Mouse (Mus musculus): ENCODE measurements around the gene Pax7. TPM values are rescaled to one million over a fixed set of nuclear protein-coding genes. Genes with fewer than 3 reads are reported as not detected.

Gene Pax7
- polyA plus RNA-seq, 1 experiment, result 0.06 TPM

GRCm38 (mm10) chr4:139831501-139832230 lies 1.7 kb downstream of the Pax7 start:
- no peaks in the 10 kb centered on the region for H3K36me3 ChIP-seq (ENCODE audit: control insufficient read depth, insufficient read depth, low read length)
- no peaks in the 10 kb centered on the region for H3K4me1 ChIP-seq (ENCODE audit: control insufficient read depth, insufficient read depth, low read length)
- H3K27me3 ChIP-seq (replicated peaks; ENCODE audit: control insufficient read depth, insufficient read depth, low read length), result peaks cover 3% of the 10 kb centered on the region
- 3% methylated on average over 57 of the region's 57 CpGs for WGBS
- H3K27ac ChIP-seq (ENCODE audit: insufficient read depth, low read depth, low read length), result no peak overlapping the region
- TF ChIP-seq CTCF (conservative IDR thresholded peaks at IDR 0.05; ENCODE audit: insufficient read depth, insufficient read length, low read depth, low read length) (no peak), POLR2A (IDR thresholded peaks at IDR 0.05; ENCODE audit: low read depth, low read length) (no peak)
- H3K4me3 ChIP-seq (ENCODE audit: insufficient read depth, low read depth, low read length), result no peak overlapping the region
- no peak for DNase-seq

DNA sequence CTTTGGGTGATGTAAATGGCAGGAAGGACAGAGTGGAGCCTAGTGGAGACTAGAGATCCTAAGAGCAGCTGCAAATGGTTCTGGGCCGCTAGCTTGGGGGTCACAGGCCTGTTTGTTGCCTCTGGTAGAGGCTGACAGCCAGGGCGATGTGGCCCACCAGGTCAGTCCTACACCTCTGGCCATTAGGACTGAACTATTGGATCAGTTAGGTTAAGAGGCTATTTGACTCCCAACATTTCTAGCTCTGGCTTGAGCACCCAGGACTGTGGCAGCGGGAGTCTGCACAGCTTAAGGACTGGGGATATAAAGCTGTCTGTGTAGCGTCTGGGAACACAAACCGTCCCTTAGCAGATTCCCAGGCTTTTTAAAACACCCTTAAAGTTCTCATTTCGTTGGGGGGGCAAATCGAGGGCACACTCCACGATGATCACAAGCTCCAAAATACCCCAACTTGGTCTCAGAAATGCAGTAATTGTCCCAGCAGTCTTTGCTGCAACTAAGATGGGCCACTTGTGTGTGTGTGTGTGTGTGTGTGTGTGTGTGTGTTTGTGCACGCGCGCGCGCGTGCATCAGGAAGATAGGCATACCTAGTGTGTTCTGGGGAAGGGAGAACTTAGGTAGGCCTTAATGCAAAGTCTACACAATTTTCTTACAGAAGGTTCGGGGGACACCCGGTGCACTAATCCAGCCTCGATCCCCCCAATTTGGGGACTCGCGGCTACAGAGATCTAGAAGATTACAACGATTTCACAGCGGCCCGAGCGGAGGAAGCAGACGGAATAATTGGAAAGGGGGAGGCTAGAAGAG lies 2.5 kb downstream of the Pax7 start:
- no peaks in the 10 kb centered on the region for H3K4me1 ChIP-seq (ENCODE audit: control insufficient read depth, insufficient read depth, low read length)
- no peak overlapping the region for H3K27ac ChIP-seq (ENCODE audit: insufficient read depth, low read depth, low read length)
- no peak for TF ChIP-seq POLR2A (IDR thresholded peaks at IDR 0.05; ENCODE audit: low read depth, low read length)
- no peak for TF ChIP-seq CTCF (conservative IDR thresholded peaks at IDR 0.05; ENCODE audit: insufficient read depth, insufficient read length, low read depth, low read length)
- H3K27me3 ChIP-seq (replicated peaks; ENCODE audit: control insufficient read depth, insufficient read depth, low read length), result peaks cover 6% of the 10 kb centered on the region
- WGBS, result 4% methylated on average over 24 of the region's 24 CpGs
- no peak for DNase-seq
- H3K4me3 ChIP-seq (ENCODE audit: insufficient read depth, low read depth, low read length), result no peak overlapping the region
- H3K36me3 ChIP-seq (ENCODE audit: control insufficient read depth, insufficient read depth, low read length), result no peaks in the 10 kb centered on the region

DNA sequence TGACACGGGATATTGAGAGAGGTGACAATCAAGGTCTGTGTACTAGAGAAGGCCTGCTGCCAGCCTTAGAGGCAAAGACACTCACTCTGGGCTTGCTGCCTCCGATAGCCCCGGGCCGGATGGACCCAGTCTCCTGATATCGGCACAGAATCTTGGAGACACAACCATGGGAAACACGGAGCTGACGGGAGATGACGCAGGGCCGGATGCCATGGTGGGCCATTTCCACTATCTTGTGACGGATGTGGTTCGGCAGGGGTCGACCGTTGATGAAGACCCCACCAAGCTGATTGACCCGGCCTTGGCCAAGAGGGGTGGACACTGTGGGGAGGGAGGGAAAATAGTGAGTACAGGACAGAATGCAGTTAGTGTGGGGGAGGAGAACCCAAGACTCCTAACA lies 3.3 kb downstream of the Pax7 start:
- no peak overlapping the region for H3K4me3 ChIP-seq (ENCODE audit: insufficient read depth, low read depth, low read length)
- WGBS, result 2% methylated on average over 14 of the region's 14 CpGs
- H3K4me1 ChIP-seq (ENCODE audit: control insufficient read depth, insufficient read depth, low read length), result 0 out of 2 replicates have a peak, but pooled peaks cover under 1% of the 10 kb centered on the region
- no peak overlapping the region for H3K27ac ChIP-seq (ENCODE audit: insufficient read depth, low read depth, low read length)
- TF ChIP-seq POLR2A (IDR thresholded peaks at IDR 0.05; ENCODE audit: low read depth, low read length), result no peak
- no peak for TF ChIP-seq CTCF (conservative IDR thresholded peaks at IDR 0.05; ENCODE audit: insufficient read depth, insufficient read length, low read depth, low read length)
- no peaks in the 10 kb centered on the region for H3K36me3 ChIP-seq (ENCODE audit: control insufficient read depth, insufficient read depth, low read length)
- peaks cover 6% of the 10 kb centered on the region for H3K27me3 ChIP-seq (replicated peaks; ENCODE audit: control insufficient read depth, insufficient read depth, low read length)
- no peak for DNase-seq

GRCm38 (mm10) chr4:139828871-139829590 lies 4.3 kb downstream of the Pax7 start:
- no peak for TF ChIP-seq CTCF (conservative IDR thresholded peaks at IDR 0.05; ENCODE audit: insufficient read depth, insufficient read length, low read depth, low read length)
- DNase-seq, result no peak
- 4% methylated on average over 16 of the region's 16 CpGs for WGBS
- H3K36me3 ChIP-seq (ENCODE audit: control insufficient read depth, insufficient read depth, low read length), result no peaks in the 10 kb centered on the region
- H3K4me1 ChIP-seq (ENCODE audit: control insufficient read depth, insufficient read depth, low read length), result peaks cover 2% of the 10 kb centered on the region; the same call in 1 of the 2 replicates
- peaks cover 12% of the 10 kb centered on the region for H3K27me3 ChIP-seq (replicated peaks; ENCODE audit: control insufficient read depth, insufficient read depth, low read length)
- no peak overlapping the region for H3K4me3 ChIP-seq (ENCODE audit: insufficient read depth, low read depth, low read length)
- no peak overlapping the region for H3K27ac ChIP-seq (ENCODE audit: insufficient read depth, low read depth, low read length)

GRCm38 (mm10) chr4:139828283-139828678 lies 5.0 kb downstream of the Pax7 start:
- Histone ChIP-seq H3K27me3 (replicated peaks; ENCODE audit: control insufficient read depth, insufficient read depth, low read length) (peaks cover 17% of the 10 kb centered on the region), H3K27ac (ENCODE audit: insufficient read depth, low read depth, low read length) (no peak overlapping the region), H3K36me3 (ENCODE audit: control insufficient read depth, insufficient read depth, low read length) (no peaks in the 10 kb centered on the region), H3K4me1 (ENCODE audit: control insufficient read depth, insufficient read depth, low read length) (peaks cover 2% of the 10 kb centered on the region; the same call in 1 of the 2 replicates), H3K4me3 (ENCODE audit: insufficient read depth, low read depth, low read length) (no peak overlapping the region)
- 1% methylated on average over 37 of the region's 37 CpGs for WGBS
- TF ChIP-seq POLR2A (IDR thresholded peaks at IDR 0.05; ENCODE audit: low read depth, low read length) (no peak), CTCF (conservative IDR thresholded peaks at IDR 0.05; ENCODE audit: insufficient read depth, insufficient read length, low read depth, low read length) (no peak)
- DNase-seq, result no peak

GRCm38 (mm10) chr4:139827501-139828282 lies 5.6 kb downstream of the Pax7 start:
- peaks cover 2% of the 10 kb centered on the region; the same call in 1 of the 2 replicates for H3K4me1 ChIP-seq (ENCODE audit: control insufficient read depth, insufficient read depth, low read length)
- 3% methylated on average over 30 of the region's 30 CpGs for WGBS
- H3K36me3 ChIP-seq (ENCODE audit: control insufficient read depth, insufficient read depth, low read length), result no peaks in the 10 kb centered on the region
- peaks cover 17% of the 10 kb centered on the region for H3K27me3 ChIP-seq (replicated peaks; ENCODE audit: control insufficient read depth, insufficient read depth, low read length)
- DNase-seq, result no peak
- no peak overlapping the region for H3K27ac ChIP-seq (ENCODE audit: insufficient read depth, low read depth, low read length)
- TF ChIP-seq POLR2A (IDR thresholded peaks at IDR 0.05; ENCODE audit: low read depth, low read length) (no peak), CTCF (conservative IDR thresholded peaks at IDR 0.05; ENCODE audit: insufficient read depth, insufficient read length, low read depth, low read length) (no peak)
- H3K4me3 ChIP-seq (ENCODE audit: insufficient read depth, low read depth, low read length), result no peak overlapping the region

Measured in kidney, adult 2 months (tissue).